Mouse (Mus musculus): ENCODE data around the gene Ccdc159. TPM values are rescaled to one million over a fixed set of nuclear protein-coding genes. Genes with fewer than 3 reads are reported as not detected.

Ccdc159 gene
- polyA plus RNA-seq, 1 experiment from 2014 or later: 5.7 TPM

GRCm38 (mm10) chr9:21977972-21978371, 50.7 kb downstream of the Ccdc159 start:
- 21% methylated on average over 2 of the region's 2 CpGs for WGBS
- no peaks in the 10 kb centered on the region for H3K36me3 ChIP-seq (ENCODE audit: control insufficient read depth, insufficient read depth, low read length)
- H3K9ac ChIP-seq (replicated peaks; ENCODE audit: low read length): no peak overlapping the region
- H3K27ac ChIP-seq (replicated peaks; ENCODE audit: low read depth, low read length): no peak overlapping the region
- H3K9me3 ChIP-seq (ENCODE audit: control insufficient read depth, low read length): no peaks in the 10 kb centered on the region
- H3K4me2 ChIP-seq (ENCODE audit: low read length): no peak overlapping the region
- H3K4me3 ChIP-seq (replicated peaks; ENCODE audit: low read depth, low read length): no peak overlapping the region
- ATAC-seq (ENCODE audit: low FRiP score, low TSS enrichment): no peak
- no peaks in the 10 kb centered on the region for H3K4me1 ChIP-seq (ENCODE audit: control insufficient read depth, insufficient read depth, low read length)
- no peaks in the 10 kb centered on the region for H3K27me3 ChIP-seq (ENCODE audit: control insufficient read depth, insufficient read depth, low read length)
- DNase-seq: peak; percentile 10

- DNase-seq (no peak), ATAC-seq (ENCODE audit: low FRiP score, low TSS enrichment) (no peak)
- Histone ChIP-seq H3K36me3 (ENCODE audit: control insufficient read depth, insufficient read depth, low read length) (no peaks in the 10 kb centered on the region), H3K27me3 (ENCODE audit: control insufficient read depth, insufficient read depth, low read length) (no peaks in the 10 kb centered on the region), H3K4me2 (ENCODE audit: low read length) (no peak overlapping the region), H3K27ac (replicated peaks; ENCODE audit: low read depth, low read length) (no peak overlapping the region), H3K9ac (replicated peaks; ENCODE audit: low read length) (no peak overlapping the region), H3K4me3 (replicated peaks; ENCODE audit: low read depth, low read length) (no peak overlapping the region), H3K9me3 (ENCODE audit: control insufficient read depth, low read length) (no peaks in the 10 kb centered on the region), H3K4me1 (ENCODE audit: control insufficient read depth, insufficient read depth, low read length) (no peaks in the 10 kb centered on the region)
- WGBS: 92% methylated on average over 4 of the region's 4 CpGs
Observed at GRCm38 (mm10) chr9:21978398-21979128, 51.3 kb downstream of the Ccdc159 start.

- WGBS: 6% methylated on average over 3 of the region's 3 CpGs
- ATAC-seq (ENCODE audit: low FRiP score, low TSS enrichment): no peak
Observed at GRCm38 (mm10) chr9:21983911-21984310, 56.6 kb downstream of the Ccdc159 start.

More at GRCm38 (mm10) chr9:21983911-21984310, 56.6 kb downstream of the Ccdc159 start:
- Histone ChIP-seq H3K9me3 (ENCODE audit: control insufficient read depth, low read length) (no peaks in the 10 kb centered on the region), H3K27ac (replicated peaks; ENCODE audit: low read depth, low read length) (no peak overlapping the region), H3K4me3 (replicated peaks; ENCODE audit: low read depth, low read length) (no peak overlapping the region), H3K36me3 (ENCODE audit: control insufficient read depth, insufficient read depth, low read length) (no peaks in the 10 kb centered on the region), H3K9ac (replicated peaks; ENCODE audit: low read length) (no peak overlapping the region), H3K27me3 (ENCODE audit: control insufficient read depth, insufficient read depth, low read length) (peaks cover 24% of the 10 kb centered on the region), H3K4me1 (ENCODE audit: control insufficient read depth, insufficient read depth, low read length) (peaks cover 12% of the 10 kb centered on the region), H3K4me2 (ENCODE audit: low read length) (no peak overlapping the region)
- DNase-seq: no peak

Other genes starting within 250 kb of the Ccdc159 start
- gene Ldlr, start 204.0 kb upstream of the Ccdc159 start, polyA plus RNA-seq (2014; fragmentation: Nextera tagmentation; extraction: Ambion mirVana): 8.2 and 9.4 TPM in 2 replicates
- gene Spc24, start 167.2 kb upstream of the Ccdc159 start, polyA plus RNA-seq (2014; fragmentation: Nextera tagmentation; extraction: Ambion mirVana): 19.9 and 21.4 TPM in 2 replicates
- 0.66 and 2.7 TPM in 2 replicates for gene Kank2, start 128.7 kb upstream of the Ccdc159 start, polyA plus RNA-seq (2014; fragmentation: Nextera tagmentation; extraction: Ambion mirVana)
- 0.34 TPM in 1 of 2 replicates, not detected in the other for gene Angptl8, start 92.0 kb upstream of the Ccdc159 start, polyA plus RNA-seq (2014; fragmentation: Nextera tagmentation; extraction: Ambion mirVana)
- 7.2 and 12.7 TPM in 2 replicates for gene Dock6, start 74.8 kb upstream of the Ccdc159 start, polyA plus RNA-seq (2014; fragmentation: Nextera tagmentation; extraction: Ambion mirVana)
- 9.8 and 10.2 TPM in 2 replicates for gene Rab3d, start 9.3 kb upstream of the Ccdc159 start, polyA plus RNA-seq (2014; fragmentation: Nextera tagmentation; extraction: Ambion mirVana)
- gene Tmem205, start 85 bp downstream of the Ccdc159 start, polyA plus RNA-seq (2014; fragmentation: Nextera tagmentation; extraction: Ambion mirVana): 42.2 and 51.8 TPM in 2 replicates
- gene Plppr2, start 9.6 kb downstream of the Ccdc159 start, polyA plus RNA-seq (2014; fragmentation: Nextera tagmentation; extraction: Ambion mirVana): 91.3 and 92.2 TPM in 2 replicates
- 21.5 and 22.8 TPM in 2 replicates for gene Swsap1, start 28.3 kb downstream of the Ccdc159 start, polyA plus RNA-seq (2014; fragmentation: Nextera tagmentation; extraction: Ambion mirVana)
- gene Epor, start 36.0 kb downstream of the Ccdc159 start, polyA plus RNA-seq (2014; fragmentation: Nextera tagmentation; extraction: Ambion mirVana): 0.65 and 2.0 TPM in 2 replicates
- 0.53 and 0.68 TPM in 2 replicates for gene Rgl3, start 62.0 kb downstream of the Ccdc159 start, polyA plus RNA-seq (2014; fragmentation: Nextera tagmentation; extraction: Ambion mirVana)
- gene Ccdc151, start 75.2 kb downstream of the Ccdc159 start, polyA plus RNA-seq (2014; fragmentation: Nextera tagmentation; extraction: Ambion mirVana): 4.5 and 4.6 TPM in 2 replicates
- gene Prkcsh, start 75.3 kb downstream of the Ccdc159 start, polyA plus RNA-seq (2014; fragmentation: Nextera tagmentation; extraction: Ambion mirVana): 70.6 and 73.2 TPM in 2 replicates
- 137 and 162 TPM in 2 replicates for gene Elavl3, start 124.6 kb downstream of the Ccdc159 start, polyA plus RNA-seq (2014; fragmentation: Nextera tagmentation; extraction: Ambion mirVana)
- gene Gm49318, start 143.8 kb downstream of the Ccdc159 start, polyA plus RNA-seq (2014; fragmentation: Nextera tagmentation; extraction: Ambion mirVana): not detected in 2 replicates
- gene Zfp653, start 143.9 kb downstream of the Ccdc159 start, polyA plus RNA-seq (2014; fragmentation: Nextera tagmentation; extraction: Ambion mirVana): 14.7 and 18.1 TPM in 2 replicates
- 45.6 and 48.5 TPM in 2 replicates for gene Ecsit, start 158.0 kb downstream of the Ccdc159 start, polyA plus RNA-seq (2014; fragmentation: Nextera tagmentation; extraction: Ambion mirVana)
- 0.58 and 0.61 TPM in 2 replicates for gene Cnn1, start 171.7 kb downstream of the Ccdc159 start, polyA plus RNA-seq (2014; fragmentation: Nextera tagmentation; extraction: Ambion mirVana)
- gene Elof1, start 189.7 kb downstream of the Ccdc159 start, polyA plus RNA-seq (2014; fragmentation: Nextera tagmentation; extraction: Ambion mirVana): 182 and 196 TPM in 2 replicates
- gene Acp5, start 208.2 kb downstream of the Ccdc159 start, polyA plus RNA-seq (2014; fragmentation: Nextera tagmentation; extraction: Ambion mirVana): 0.79 TPM in 1 of 2 replicates, not detected in the other
- 94.1 and 96.4 TPM in 2 replicates for gene Pigyl, start 229.4 kb downstream of the Ccdc159 start, polyA plus RNA-seq (2014; fragmentation: Nextera tagmentation; extraction: Ambion mirVana)